Mouse (Mus musculus): ENCODE results near the gene Zmynd10. TPM values are rescaled to one million over a fixed set of nuclear protein-coding genes. Genes with fewer than 3 reads are reported as not detected.
A peak's percentile ranks its signal among the peaks of the same experiment; 100 is the strongest.

The Zmynd10 gene
- polyA plus RNA-seq (2017; shearing (Covaris generic)): 1 to 10 TPM; 1.8 to 2.9 (median 2.1) TPM

DNA sequence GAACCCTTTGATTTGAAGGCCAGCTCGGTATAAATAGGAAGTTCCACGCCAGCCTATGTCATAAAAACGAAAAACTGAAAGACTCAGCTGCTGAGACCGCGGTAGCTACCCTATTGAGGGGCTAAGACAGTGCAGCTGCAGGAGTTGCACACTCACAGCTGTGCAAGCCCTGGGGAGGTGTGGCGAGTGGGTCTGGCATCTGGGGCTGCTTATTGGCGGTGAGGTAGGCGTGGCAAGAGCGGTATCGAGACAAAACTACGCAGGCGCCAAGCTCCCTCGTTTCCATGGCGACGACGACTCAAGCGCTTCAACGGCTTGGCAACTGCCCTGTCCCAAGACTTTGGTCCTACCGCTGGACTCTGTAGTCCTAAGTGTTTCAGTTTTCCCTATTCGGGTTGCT, at the start of gene Zmynd10:
TSS of gene Zmynd10 (plus strand) at position 273 of the 400 bp plus-strand sequence.
- peak; percentile 33 for ATAC-seq

DNA sequence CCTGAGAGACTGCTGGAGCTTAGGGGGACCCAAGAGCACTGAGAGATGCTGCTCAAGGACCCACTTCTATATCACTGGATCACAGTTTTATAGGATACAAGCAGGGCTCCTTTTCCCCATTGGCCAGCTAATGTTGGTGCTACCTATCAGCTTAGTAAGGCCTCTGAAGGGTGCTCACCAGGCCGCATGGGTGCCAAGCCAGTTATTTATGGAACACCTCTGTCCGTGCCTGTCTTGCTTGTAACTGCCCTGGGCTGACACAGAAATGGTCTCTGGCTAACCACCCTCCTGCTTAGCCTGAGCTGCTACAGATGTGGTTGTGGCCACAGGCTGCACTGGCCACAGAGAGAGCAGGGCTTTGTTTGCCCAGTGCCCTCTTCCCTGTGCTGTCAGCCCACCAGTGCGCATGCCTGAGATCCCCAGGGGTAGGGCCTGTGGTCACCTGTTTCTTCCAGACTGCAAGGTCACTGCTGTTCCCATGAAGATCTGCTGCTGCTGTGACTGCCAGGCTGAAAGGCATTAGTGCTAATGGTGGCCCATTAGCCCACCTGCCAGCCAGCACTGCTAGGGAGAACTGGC, 46.3 kb upstream of the Zmynd10 start:
- ATAC-seq: no peak

- no peak for ATAC-seq
Measured at GRCm38 (mm10) chr9:107502131-107502846, 44.8 kb upstream of the Zmynd10 start.

DNA sequence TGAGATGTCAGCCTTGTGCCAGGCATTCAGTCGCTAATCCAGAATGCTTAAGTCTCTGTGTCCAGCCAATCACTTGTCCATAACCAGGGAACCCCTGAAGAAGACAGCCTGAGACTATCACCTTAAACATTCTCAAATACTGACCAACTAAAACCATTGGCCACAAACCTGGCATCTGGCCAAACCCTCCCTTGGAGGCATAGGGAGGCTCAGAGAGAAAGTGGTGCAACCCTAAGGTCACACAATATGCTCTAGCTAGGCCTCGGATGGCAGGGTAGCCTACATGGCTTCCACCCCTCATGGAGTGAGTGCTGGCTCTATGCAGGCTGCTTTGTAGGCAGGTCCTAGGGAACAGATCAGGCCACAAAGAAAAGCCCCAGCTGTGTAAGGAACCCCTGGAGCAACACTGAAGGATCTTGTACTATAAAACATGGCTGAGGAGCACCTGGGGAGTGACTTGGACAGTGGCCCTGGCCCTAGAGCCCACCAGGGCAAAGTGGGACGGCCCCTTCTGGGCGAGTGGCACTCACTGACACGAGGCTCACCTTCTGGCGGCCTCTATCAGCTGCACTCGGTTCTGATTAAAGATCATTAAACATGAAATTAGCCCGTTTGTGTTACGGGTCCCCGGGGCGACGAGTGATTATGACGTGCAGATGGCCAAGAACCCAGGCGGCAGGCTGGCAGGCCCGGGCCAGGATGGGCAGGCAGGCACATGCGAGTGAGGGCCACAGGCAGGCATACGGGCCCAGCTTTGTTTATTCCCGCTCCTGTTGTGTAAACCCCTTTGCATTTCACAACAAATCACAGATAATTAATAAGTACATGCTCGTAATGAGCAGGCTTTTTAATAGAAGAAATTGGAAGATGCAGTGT, 42.2 kb upstream of the Zmynd10 start:
- no peak for ATAC-seq

DNA sequence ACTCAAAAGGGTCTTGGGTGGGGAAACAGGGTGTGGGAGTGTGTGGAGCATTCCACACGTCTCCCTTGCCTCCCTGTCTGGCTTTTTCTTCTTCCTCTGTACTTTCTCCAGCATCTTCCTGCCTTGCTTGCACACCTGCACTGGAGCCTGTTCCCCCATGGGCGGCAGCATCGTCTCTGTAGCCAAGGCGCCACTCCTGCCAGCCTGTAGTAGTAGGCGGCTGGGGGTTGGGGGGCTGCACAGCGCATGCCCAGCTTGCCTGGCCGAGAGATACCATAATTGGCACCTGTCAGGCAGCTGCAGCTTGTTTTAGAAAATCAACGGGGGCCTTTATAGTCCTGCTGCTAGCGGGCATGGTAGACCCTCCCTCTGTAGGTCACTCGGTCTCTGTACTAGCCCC, 38.8 kb upstream of the Zmynd10 start:
- ATAC-seq: no peak

DNA sequence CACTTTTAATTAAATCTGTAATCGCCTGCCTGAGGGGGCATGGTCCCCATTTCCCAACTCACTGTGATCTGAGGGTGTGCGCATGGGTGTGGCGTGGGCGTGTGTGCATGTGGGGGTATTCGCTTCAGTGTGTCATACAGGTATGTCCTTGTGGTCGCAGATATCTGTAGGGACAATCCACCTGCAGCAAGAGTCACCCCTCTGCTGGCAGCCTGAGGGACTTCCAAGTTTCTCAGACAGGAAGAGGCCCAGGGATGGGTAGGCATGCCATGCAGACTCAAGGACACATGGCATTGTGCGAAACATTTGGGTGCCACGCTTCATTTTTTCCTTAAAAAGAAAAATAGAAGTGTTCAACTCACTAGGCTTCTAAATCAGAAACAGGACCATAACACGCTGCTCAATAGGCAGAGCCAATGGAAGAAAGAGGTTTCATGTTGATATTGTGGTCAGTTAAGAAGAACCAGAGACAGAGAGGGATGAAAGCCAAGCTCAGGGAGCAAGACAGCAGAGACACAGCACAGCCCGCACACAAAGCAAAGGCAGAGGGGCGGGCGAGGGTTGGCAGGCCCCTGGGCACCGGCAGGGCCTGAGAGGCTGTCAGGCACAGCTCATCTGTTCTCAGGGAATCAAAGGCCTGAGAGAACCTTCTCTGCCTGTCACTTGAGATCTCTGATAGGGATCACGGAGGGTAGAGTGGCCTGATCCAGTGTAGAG, 36.6 kb upstream of the Zmynd10 start:
- ATAC-seq: no peak

DNA sequence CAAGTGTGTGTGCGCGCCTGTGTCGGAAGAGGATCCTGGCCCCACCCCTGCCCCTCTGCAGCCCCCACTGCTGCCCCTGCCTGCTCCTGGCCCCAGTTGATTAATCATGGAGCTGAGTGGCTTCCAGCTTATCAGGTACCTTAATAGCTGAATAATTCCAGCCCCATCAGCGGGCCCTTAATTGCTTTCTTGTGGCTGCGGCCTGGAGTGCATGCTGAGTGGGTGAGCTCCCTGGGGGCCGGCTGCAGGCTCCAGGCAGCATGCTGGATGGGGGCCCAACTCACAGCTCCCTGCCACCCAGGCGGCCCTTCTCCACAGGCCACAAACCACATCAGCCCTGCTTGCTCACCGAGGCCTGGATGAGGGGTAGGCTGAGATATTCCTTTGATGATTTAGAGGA, 35.7 kb upstream of the Zmynd10 start:
- ATAC-seq: no peak

- no peak for ATAC-seq
Measured at GRCm38 (mm10) chr9:107512326-107512725, 34.8 kb upstream of the Zmynd10 start.

DNA sequence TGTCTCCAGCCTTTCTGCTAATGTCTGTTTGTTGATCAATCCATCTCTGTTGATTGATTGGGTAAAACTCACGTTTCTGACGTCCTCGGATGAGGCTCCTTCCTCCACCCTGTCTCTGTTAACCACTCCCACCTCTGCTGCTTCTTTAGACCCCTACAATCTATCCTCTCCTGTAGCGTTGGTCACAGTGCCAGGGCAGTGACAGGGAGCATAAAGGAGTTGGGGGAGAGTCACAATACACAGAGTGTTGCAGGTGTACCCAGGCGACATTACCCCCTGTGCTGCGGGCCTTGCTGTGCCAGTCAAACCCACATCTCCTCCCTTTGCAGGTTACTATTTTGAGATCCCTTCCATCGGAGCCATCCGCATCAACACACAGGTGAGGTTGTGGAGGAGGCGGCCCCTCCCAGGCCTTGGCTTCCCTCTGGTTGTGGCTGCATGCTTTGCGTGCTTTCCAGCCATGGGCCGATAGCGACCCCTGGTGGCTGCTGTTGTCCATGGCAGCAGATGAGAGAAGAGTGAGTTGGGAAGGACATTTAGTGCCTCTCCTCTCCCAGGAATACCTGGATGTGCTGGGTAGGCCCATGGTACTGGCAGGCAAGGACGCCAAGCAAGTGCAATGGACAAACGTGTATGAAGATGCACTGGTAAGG, 32.7 kb upstream of the Zmynd10 start:
- no peak for ATAC-seq

DNA sequence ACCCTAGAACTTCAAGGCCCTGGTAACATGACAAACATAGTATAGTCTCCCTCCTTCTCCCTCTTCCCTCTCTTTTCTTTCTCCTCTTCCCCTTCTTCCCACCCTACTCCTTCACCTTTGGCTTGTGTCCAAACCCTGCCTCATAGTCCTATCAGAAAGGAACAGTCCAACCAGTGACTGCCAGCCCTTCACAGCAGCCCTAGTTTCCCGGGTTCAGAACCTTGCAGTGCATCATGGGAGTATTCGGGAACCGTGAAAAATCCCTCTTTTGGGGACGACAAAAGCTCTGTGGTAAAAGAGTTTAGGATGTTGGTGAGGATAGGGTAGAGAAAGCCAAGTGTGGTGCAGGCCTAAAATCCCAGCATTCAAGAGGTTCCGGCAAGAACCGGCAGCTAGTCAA, 26.8 kb upstream of the Zmynd10 start:
- no peak for ATAC-seq

DNA sequence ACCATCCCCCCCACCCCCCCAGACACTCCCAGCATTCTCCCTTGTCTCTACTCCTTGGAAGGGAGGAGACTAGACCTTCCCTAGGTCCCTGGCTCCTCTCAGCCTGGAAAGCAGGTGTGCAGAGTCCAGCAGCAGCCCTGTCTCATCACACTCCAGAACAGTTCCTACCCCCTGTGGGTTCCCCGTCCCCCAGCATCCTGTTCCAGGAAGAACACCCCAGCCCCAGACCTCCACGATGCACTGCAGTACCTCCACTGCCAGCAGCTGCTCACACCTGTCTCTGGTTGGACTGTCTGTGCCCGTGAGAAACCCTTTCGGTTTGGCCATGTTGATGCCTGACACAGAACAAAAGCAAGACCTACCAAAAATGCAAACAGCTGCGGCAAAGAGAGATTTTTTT, 25.9 kb upstream of the Zmynd10 start:
- ATAC-seq: peak; percentile 75

GRCm38 (mm10) chr9:107521711-107522399, 25.2 kb upstream of the Zmynd10 start:
- peak; percentile 44 for ATAC-seq

- ATAC-seq: no peak
Measured at GRCm38 (mm10) chr9:107522400-107522711, 24.7 kb upstream of the Zmynd10 start.

GRCm38 (mm10) chr9:107526198-107527026, 20.7 kb upstream of the Zmynd10 start:
- ATAC-seq: peak; percentile 61

GRCm38 (mm10) chr9:107533791-107534407, 13.2 kb upstream of the Zmynd10 start, which contains the start of gene Tmem115:
Gene Tmem115 (plus strand): TSS chr9:107533945.
- ATAC-seq: peak; percentile 99

GRCm38 (mm10) chr9:107534408-107535202, 12.5 kb upstream of the Zmynd10 start:
- no peak for ATAC-seq

- no peak for ATAC-seq
Measured at GRCm38 (mm10) chr9:107538231-107538630, 8.9 kb upstream of the Zmynd10 start.

DNA sequence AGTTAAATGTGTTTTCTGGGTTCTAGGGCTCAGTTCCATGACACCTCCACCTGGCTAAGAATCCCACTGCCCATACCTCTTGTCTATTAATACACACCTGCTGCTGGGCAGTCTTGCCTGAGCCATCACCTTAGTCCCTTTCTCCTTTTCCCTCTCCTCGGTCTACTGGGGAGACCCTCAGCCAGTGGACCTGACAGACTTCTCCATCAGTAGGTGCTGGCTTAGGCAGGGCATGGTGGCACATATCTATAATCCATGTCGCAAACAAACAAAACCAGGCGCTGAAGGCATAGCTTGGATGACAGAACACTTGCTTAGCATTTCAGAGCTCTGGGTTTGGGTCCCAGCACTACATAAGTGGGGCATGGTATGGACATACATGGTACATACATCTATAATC, 8.4 kb upstream of the Zmynd10 start:
- ATAC-seq: no peak

GRCm38 (mm10) chr9:107539940-107540339, 7.2 kb upstream of the Zmynd10 start:
- ATAC-seq: no peak

Data from inflammation-experienced regulatory T-cells, adult 6 months (primary cell).